Mouse (Mus musculus): ENCODE measurements at regions not wholly inside any gene's neighbourhood (a gene's known extent, or its start where the extent isn't known, plus 50 kb on each side); places are given as distances from the start of the nearest gene placed in this dataset.

DNA sequence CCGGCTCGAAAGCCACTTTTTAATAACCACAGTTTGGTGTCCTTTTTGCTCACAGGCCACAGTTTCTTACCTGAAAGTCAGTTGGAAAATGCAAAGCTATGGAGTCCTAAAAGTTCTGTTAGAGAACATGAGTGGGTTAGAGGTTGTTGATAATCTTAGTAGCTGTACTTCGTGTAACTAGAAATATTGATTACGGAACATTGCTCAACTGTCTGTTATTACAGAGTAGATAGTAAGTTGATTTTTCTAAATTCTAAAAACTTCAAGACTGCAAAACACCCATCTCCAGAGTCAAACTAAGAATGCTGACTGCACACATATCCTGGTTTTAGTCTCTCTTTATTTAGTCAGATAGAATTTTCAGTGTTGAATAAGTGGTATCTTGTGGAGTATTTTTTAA lies 111.0 kb downstream of the Slc38a4 start:
- DNase-seq (ENCODE audit: low spot score in 2 of 2), result no peak

DNA sequence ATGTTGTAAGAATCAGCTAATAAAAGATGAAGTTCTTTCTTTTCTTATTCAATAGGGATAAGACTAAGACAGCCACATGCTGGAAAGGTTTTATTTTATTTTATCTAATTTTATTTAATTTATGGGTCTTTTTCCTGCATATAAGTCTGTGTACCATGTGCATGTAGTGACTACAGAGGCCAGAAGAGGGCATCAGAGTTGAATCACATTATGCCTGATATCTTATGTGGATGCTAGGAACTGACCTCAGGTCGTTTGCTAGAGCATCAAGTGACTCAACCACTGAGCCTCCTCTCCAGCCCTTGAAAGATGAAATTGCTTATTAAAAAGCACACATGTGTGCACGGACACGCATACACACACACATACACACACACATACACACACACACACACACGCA lies 113.1 kb downstream of the Slc38a4 start:
- DNase-seq (ENCODE audit: low spot score in 2 of 2), result no peak

DNA sequence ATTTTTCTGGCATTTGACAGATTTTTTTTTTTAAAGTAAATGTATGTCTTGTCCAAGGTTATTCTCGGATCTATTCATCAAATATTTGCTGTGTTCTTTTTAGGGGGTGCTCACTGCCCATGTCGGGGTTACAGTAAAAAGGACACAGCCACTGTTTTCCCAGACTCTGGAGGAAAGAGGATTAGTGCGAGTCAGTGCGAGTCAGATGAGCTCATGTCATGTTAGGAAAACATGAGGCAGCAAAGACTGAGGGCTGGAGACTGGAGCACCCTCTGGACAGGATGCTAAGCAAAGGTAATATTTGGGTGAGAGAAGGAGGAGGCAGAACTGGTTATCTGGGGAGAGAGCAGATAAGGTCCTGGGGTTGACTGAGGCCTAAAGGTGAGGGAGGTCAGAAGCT lies 117.3 kb downstream of the Slc38a4 start:
- no peak for DNase-seq (ENCODE audit: low spot score in 2 of 2)

DNA sequence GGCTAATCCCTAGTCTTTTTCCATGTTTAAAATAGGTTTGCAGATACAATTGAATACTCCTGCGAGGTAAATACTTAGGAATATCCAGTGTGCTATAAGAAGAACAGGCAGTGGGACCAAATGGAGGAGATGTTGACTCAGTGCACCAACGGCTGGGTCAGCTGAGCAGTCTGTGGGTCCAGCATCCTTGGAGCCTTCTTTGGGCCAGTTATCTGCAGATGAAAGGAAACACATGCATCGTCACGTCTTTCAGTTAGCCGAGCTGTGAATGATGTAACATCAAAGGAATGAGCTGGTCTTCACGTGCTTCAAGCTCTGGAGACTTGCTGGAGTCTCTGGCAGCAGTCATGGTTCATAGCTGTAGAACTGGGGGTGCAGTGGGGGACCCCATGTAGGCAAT lies 118.1 kb downstream of the Slc38a4 start:
- no peak for DNase-seq (ENCODE audit: low spot score in 2 of 2)

DNA sequence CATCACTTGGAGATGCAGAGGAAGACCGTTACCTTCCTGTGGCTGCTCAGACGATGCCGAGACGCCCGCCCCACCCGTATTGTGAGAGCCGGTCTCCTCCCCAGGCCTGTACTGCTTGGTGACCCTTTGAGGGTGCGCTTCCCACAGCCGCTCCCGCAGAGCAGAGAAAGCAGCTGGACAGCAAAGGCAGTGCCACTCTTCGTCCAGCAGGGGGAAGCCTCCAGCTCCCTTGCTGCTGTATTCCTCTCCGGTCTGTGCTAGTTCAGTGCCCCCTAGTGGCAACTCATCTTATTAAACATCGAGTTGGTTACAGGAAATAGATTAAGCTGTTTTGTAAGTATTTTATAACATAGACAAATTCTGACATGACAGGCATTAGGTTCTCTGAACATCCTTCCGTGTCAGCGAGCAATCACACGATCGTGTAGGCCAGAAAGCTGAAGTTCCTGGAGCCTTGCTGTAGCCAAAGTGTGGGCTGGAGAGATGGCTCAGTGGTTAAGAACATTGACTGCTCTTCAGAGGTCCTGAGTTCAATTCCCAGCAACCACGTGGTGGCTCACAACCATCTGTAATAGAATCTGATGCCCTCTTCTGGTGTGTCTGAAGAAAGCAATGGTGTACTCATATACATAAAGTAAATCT lies 118.9 kb downstream of the Slc38a4 start:
- peak; percentile 71 to 81 for DNase-seq (ENCODE audit: low spot score in 2 of 2)

DNA sequence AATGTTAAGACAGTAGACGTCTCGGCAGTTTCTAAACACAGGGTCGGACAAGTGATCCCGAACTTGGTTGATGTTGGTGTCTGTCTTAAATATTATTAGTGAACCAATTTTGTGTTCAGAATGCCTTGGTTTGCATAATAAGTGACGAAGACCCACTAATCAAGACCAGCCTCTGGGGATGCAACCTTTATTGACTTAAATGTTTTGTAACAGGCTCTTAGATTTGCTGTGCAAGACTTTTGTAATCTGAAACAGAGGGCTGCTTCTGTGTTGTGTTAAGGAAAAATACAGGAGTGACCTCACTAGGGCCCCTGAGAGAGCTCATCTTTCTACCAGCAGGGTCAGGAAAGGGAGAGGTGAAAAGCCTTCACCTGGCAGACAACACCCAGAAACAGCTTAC lies 119.5 kb downstream of the Slc38a4 start:
- no peak for DNase-seq (ENCODE audit: low spot score in 2 of 2)

DNA sequence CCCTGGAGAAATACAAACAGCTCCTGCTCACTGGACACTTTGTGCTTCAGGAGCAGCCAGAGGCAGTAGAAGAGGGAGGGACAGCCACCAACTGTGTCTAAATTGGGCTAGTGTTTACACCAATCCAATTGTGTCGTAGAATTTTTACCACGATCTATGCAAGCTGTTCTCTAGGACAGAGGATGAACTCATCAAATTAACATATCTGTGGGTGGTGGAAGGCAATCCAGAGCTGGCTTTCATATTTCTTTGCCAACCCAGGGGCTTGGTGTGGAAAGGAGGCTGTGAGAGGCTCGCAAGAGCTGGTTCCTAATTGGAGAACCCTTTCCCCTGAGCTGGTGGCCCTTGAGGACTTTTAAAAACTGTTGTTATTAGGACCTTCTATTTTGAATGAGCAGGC lies 122.3 kb downstream of the Slc38a4 start:
- no peak for DNase-seq (ENCODE audit: low spot score in 2 of 2)

DNA sequence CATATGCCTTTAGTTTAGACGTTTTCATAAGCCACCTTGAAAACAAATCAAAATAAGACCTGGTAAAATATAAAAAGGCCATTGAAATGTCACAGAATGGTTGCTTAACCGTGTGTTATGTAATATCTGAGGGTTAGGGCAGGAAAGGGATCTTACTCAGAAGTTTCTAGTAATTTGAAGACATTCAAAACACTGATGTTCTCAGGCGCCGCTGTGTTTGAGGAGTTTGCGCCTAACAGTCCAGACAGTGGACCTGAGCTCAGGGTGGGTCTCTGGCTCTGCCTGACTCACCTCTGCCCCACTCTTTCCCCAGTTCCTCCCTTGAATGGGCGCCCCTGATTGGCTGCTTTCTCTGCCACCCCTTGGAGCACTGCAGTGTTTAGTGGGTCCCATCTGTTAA lies 125.2 kb downstream of the Slc38a4 start:
- DNase-seq (ENCODE audit: low spot score in 2 of 2), result no peak

DNA sequence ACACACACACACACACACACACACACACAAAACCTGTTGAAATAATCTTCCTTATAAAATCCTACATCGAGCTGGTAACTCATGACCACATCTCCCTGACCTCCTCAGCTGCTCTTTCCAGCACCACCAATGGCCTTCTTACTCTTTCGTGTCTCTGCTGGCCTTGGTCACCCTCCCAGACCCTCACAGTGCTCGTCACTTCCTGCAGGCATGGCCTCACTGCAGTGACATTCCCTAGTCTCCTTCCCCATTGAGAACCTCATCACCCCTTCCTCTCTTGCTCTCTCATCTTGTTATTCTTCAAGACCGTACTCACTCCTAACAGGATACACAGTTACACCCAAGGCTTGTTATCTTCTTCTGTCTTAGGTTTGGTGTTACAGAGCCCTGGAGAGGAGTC lies 126.0 kb downstream of the Slc38a4 start:
- DNase-seq (ENCODE audit: low spot score in 2 of 2), result no peak

DNA sequence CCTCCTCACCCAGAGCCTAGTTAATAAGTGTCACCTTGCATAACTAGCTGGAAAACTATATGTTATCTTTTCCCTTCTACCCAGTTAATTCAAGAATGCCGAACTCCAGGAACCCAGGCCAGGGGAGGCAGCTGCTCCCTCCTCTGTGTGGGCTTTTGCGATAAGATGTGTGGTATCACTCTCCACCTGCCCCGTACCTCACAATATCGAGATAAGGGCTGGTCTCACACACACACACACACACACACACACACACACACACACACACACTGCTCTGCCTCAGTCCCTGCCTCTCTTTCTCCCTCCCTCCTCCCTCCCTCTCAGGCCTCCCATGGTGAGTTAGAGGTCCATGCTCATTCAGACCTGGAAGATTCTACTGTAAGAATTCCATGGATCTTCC lies 127.1 kb downstream of the Slc38a4 start:
- DNase-seq (ENCODE audit: low spot score in 2 of 2), result no peak

DNA sequence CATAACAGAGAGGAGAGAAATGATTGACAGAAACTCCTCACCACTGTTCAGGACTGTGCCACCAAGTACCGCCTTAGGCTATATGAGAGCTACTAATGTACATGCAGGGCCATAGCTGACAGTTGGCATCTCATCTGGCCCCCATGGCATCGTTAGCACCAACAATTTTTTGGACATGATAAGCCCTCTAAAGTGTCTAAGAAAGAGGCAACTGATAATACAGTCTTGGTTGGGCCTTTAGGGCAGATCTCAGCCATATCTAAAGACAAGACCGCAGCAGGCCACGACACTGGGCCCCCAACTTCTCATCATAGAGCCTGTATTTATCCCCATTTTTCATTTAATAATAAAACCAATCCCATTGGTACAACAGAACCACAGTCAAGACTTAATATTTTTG lies 128.1 kb downstream of the Slc38a4 start:
- DNase-seq (ENCODE audit: low spot score in 2 of 2), result no peak

DNA sequence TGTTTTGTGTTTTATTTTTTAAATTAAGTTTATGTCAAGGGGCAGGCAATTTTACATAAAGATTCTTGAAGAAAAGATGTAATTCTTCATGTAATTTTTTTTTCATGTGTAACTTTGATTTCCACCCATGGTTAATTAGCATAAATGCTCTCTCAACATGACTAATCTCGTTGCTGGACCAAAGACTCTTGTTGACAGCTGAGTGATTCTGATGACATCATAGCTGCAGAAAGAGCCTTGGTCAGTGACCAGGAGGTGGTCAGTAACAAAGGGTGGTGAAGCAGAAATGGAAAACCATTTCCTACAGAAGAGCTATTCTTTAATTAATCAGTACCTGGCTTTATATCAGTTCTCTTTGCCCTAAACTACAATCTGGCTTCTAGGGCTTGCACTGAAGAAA lies 129.1 kb downstream of the Slc38a4 start:
- DNase-seq (ENCODE audit: low spot score in 2 of 2), result no peak

DNA sequence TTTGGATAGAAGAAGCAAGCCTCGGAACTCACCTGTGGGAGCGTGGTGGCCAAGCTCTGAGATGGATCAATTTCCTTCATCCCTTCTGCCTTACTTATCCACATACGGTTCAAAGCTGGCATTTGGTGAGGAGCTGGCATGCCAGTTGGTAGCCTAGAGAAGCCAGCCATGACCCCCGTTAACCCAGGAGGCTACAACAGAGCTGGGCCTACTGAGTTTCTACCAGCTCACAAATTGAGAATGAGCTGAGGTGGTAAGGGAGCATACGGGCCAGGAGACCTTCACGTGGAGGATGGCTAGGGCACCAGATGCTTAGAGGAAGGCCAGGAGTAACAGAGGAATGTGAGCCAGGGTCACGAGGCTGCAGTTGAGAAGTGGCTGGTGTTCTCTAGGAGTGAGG lies 139.2 kb downstream of the Slc38a4 start:
- no peak for DNase-seq (ENCODE audit: low spot score in 2 of 2)

DNA sequence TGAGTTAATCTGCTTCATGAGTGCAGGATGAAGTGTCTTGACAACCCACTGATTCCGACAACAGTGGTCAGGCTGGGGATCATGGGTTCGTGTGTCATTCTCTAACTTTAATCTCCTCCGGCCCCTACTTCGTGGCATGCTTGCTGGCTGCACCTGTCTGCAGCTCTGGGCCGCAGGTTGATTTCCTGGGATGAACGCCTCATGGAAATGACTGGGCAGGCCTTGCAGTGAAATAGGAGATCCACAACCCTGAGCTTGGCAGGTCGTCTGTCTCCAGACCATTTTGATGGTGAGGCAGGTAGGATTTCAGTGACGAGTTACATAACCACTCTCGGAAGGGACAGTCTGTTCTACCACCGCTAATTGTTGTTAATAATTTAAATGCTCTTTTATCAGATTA lies 140.2 kb downstream of the Slc38a4 start:
- DNase-seq (ENCODE audit: low spot score in 2 of 2), result no peak

DNA sequence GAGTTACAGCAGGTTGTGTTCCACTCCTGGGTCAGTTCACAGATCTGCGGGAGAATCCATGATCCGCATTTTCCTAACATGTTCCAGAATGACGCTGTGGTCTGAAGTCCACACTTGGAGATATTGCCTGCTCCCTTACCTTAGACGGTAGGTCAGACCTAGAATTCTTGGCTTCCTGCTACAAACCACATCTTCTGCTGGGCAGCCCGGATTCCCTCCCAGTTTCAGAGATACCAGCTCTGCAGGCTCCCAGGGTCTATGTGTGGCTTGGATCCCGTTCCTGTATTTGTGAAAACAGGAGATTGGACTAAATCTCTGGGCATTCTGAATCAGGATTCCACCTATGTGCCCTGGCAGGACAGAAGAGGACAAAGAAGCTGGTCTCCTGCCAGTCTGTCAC lies 140.8 kb downstream of the Slc38a4 start:
- no peak for DNase-seq (ENCODE audit: low spot score in 2 of 2)

DNA sequence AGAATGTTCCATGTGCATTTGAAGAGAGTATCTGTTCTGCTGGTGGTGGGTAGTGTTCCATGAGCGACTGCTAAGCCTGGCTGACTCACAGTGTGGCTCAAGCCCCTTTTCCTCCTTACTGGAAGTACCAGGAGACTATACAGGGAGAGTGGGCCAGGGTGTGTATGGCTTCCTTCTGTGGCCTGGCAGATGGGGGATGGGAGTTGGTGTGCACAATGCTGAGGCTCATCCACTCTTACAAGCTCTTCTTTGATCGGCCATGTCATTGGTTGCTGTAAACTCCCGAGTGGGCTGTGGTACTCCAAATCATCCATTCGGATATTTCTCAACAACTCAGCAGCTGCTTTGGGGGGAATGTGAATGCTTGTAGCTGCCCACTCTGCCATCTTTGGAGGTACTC lies 150.2 kb downstream of the Slc38a4 start:
- DNase-seq (ENCODE audit: low spot score in 2 of 2), result no peak

DNA sequence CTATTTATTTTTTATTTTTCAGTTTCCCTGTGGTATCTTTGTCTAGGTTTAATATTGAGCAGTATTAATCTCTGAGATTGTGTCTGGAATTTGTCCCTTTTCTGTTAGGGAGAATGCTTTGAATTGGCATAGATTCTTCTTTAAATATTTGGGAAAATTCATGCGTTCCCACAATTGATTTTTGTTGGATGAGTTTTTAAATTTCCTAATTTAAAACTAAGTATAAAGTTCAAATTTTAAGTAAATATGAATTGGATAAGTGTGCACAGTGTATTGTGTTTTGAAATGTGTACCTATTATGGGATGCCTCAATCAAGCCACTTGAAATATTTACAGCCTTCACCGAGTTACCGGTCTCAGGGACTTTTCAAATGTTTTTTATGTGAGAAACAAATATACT lies 152.3 kb downstream of the Slc38a4 start:
- no peak for DNase-seq (ENCODE audit: low spot score in 2 of 2)

DNA sequence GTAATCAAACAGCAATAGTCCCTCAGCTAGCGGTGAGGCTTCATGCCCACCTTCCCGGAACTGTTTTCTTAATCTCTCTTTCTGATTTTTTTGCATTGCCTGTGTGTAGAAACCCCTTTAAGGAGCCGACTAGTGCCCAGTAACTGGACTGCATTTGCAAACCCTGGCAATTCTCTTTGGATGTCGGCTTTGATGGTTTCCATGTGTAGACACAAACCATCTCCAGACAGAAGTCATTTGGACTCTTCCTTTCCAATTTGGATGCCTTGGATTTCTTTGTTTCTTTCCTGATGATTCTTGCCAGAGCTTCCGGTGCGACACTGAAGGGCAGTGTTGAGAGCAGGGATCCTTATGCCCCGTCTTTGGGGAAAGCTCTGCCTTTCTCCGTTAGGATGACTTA lies 153.0 kb downstream of the Slc38a4 start:
- no peak for DNase-seq (ENCODE audit: low spot score in 2 of 2)

DNA sequence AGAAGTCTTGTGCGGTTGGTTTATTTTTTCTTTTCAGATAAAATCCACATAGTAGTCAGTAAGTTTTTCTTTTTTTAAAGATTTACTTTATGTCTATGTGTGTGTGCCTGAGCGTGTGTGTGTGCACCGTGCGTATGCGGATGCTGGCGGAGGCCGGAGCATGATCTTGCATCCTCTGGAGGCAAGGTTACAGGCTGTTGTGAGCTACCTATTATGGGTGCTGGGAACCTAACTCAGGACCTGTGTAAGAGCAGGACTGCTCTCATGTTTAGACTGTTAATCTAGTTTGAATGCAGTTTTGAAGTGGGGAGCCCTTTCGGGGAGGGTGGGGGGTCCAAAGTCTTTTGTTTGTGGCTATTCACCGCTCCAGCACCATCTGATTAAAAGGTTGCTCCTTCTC lies 154.1 kb downstream of the Slc38a4 start:
- DNase-seq (ENCODE audit: low spot score in 2 of 2), result no peak

DNA sequence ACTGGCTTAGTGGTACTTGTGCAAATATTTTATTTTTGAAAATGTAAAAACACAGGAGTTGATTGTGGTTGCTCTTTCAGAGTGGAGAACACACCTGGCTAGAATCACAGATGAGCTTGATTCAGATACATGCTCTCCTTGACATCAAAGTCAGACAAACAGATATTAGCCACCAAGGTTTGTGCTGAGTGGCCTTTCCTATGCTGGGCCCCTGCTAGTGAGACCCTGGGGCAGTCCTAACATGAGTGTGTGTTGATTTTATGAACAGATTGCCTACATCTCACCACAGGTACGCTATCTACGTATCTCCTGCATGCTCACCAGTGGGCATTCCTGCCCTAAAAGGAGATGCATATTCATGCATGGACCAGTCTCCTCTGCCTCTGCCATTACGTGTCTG lies 157.5 kb downstream of the Slc38a4 start:
- DNase-seq (ENCODE audit: low spot score in 2 of 2), result no peak

DNA sequence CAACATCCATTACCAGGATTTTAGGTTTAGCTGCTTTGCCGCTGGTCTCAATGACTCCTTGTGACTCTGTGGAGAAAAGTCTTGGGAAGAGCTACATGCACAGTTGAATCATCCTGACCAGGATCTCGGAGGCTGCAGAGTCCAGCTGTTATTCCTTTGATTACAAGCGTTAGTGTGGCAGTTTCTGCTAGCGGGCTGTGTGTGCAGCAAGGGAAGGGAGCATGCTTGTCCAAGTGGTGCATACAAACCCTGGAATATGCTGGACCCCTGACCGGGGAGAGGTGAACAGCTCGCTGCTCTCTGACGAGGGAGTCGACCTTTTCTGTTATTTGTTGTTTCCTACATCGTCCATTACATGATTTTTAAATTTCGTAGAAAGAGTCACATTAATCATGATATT lies 170.9 kb downstream of the Slc38a4 start:
- no peak for DNase-seq (ENCODE audit: low spot score in 2 of 2)

DNA sequence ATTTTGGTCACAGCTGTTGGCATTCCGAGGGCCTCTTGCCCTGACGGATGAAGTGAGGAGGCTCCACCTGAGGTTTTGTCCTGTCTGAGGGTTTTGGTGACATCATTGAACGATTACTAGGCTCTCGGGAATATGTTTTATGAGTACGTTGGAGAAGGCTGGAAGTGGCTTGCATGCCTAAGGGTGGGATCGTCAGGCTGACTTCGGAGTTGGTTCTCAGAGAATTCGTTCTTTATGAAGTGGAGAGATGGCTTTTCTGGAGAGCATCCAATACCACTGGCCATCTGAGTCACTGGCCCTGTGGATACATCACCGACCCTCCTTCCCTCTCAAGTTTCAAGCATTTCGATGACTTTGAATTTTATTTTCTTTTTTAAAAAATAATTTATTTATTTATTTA lies 172.0 kb downstream of the Slc38a4 start:
- DNase-seq (ENCODE audit: low spot score in 2 of 2), result no peak

DNA sequence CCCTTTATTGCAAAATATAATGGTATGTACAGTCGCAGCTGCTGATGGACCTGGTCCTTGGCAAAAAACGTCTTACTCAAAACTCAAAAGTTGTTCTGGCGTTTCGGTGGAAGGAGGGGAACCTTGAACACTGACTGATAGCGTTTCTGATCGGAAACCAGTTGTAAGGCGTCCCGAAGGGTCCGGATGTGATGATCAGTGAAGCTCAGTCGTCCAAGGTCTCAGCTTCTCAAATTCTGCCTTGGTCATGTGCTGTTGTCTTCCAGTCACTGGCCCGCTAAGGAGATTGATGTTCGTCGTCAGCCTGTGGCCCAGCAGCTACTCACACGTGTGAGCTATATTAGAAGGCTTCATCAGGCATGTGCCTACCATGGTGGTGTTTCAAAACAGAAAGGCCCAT lies 173.5 kb downstream of the Slc38a4 start:
- DNase-seq (ENCODE audit: low spot score in 2 of 2), result no peak

DNA sequence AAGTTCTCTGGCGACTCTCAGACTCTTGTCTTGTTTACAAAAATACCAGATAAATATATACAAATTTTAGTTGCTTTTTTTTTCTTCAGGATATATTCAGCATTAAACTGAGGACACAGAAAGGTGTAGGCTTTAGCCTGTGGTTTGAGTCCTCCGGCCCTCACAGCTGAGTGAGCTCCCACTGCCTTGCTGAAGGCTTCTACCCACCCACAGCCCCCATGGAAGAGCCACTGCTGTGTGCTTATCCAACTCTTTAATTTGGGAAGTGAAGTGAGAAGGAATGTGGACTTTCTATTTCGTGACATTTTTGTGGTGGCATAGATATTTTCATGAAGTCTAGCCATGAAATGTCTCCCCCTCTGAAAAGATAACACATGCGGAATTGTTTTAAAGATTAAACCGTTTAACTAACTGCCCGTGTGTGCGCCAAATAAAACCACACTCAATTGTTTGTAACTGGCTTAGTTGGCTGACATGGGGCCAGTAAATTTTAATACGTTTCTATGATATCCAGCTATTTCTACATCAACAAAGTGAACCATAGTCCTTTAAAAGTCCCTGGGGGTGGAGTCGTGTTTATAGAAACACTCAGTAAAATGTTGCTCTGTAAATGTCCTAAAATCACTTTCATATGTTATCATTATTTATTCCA lies 174.1 kb downstream of the Slc38a4 start:
- DNase-seq (ENCODE audit: low spot score in 2 of 2), result no peak
